8 mouse cellular contexts compared by ENCODE assay signal in the genomic region with DNA sequence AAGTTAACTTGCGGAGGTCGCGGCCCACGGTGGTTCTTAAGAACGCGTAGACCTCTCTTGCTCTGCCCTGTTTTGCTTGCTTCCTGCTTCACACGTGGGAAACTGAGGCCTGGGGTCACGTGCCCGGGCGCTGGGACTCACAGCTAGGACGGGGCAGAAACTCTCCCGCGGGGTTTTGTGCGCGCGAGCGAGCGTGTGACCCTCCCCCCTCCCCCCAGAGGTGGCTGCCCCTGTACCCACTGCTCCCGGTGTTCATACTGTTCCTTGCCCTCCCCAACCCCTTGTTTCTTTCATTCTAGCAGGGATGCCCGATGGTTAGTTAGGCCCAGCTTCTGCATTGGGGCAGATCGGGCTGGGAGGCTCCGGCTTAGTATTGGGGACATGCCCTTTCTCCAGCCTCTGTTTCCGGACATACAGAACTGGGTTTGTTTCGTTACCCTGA. TPM values are rescaled to one million over a fixed set of nuclear protein-coding genes. Genes with fewer than 3 reads are reported as not detected.
DNase-seq lines count a peak whose midpoint lies in the region; ATAC-seq and TF ChIP-seq lines count a peak whose summit lies in the region.

No protein-coding gene starts in this region.

- ATAC-seq in heart, embryonic 11.5 days (replicated peaks; ENCODE audit: insufficient number of reproducible peaks, low FRiP score, low TSS enrichment) = peak; percentile 29
- ATAC-seq in heart, postnatal 0 days (ENCODE audit: insufficient read depth, low read depth) = peak; percentile 4; the same call in 1 of the 2 replicates
- ATAC-seq in megakaryocyte-erythroid progenitor cell, adult 5-6 weeks (replicated peaks; ENCODE audit: low FRiP score, low TSS enrichment, poor library complexity, severe bottlenecking) = 0 out of 2 replicates have a peak, but pooled peaks have one; percentile 2
- ATAC-seq in granulocyte monocyte progenitor cell, adult 5-6 weeks (replicated peaks; ENCODE audit: poor library complexity, severe bottlenecking) = no peak

- DNase-seq in heart, postnatal 4 days = no peak
- DNase-seq in MEL (ENCODE audit: low read depth, low spot score) = peak; percentile 77
- DNase-seq in heart, postnatal 0 days (ENCODE audit: low spot score) = no peak
- DNase-seq in cerebellum, adult 9-10 months = no peak
- no peak for DNase-seq in gastrocnemius, adult 8-10 months (ENCODE audit: low spot score in 2 of 2)

- H3K36me3 ChIP-seq in heart, embryonic 11.5 days (ENCODE audit: control insufficient read depth, insufficient read depth, low read length) = no peaks in the 10 kb centered on the region
- H3K36me3 ChIP-seq in MEL (ENCODE audit: control insufficient read depth in 1 of 2, insufficient read depth in 2 of 2, low read length in 2 of 2) = peaks cover 0 to 33% of the 10 kb centered on the region in 2 experiments; a peak in 2 of 4 replicates
- no peaks in the 10 kb centered on the region for H3K36me3 ChIP-seq in heart, postnatal 0 days (replicated peaks; ENCODE audit: control insufficient read depth, insufficient read depth, low read length)

- peak overlapping the region; percentile 74 for H3K4me3 ChIP-seq in heart, embryonic 11.5 days (ENCODE audit: low read depth, low read length)
- H3K4me3 ChIP-seq in MEL (ENCODE audit: control insufficient read depth in 1 of 2, insufficient read depth in 1 of 2, low read depth in 2 of 2, low read length in 2 of 2) = peak overlapping the region; percentile 83 to 86
- peak overlapping the region; percentile 75 for H3K4me3 ChIP-seq in heart, postnatal 0 days (ENCODE audit: low read depth, low read length)

- H3K9me3 ChIP-seq in heart, embryonic 11.5 days (replicated peaks; ENCODE audit: control insufficient read depth, low read length) = no peaks in the 10 kb centered on the region
- H3K9me3 ChIP-seq in MEL (replicated peaks; ENCODE audit: insufficient read depth, low read length) = no peaks in the 10 kb centered on the region
- H3K9me3 ChIP-seq in heart, postnatal 0 days (replicated peaks; ENCODE audit: control insufficient read depth, low read length) = no peaks in the 10 kb centered on the region

- TF ChIP-seq RAD21 in MEL (IDR thresholded peaks at IDR 0.05; ENCODE audit: low read depth, low read length) = no peak

- under 1% methylated on average over 24 of the region's 24 CpGs for WGBS in heart, embryonic 11.5 days (ENCODE audit: insufficient replicate concordance)
- under 1% methylated on average over 24 of the region's 24 CpGs for WGBS in heart, postnatal 0 days

- peak overlapping the region; percentile 55 for H3K27ac ChIP-seq in heart, embryonic 11.5 days (ENCODE audit: low read depth, low read length)
- peak overlapping the region; percentile 50 for H3K27ac ChIP-seq in MEL (ENCODE audit: control insufficient read depth, low read depth, low read length)
- H3K27ac ChIP-seq in heart, postnatal 0 days (ENCODE audit: low read depth) = peak overlapping the region; percentile 83

- no peak for TF ChIP-seq EP300 in MEL (IDR thresholded peaks at IDR 0.05; ENCODE audit: low read depth in 1 of 2, low read length in 2 of 2)
- no peak for TF ChIP-seq EP300 in heart, postnatal 0 days (IDR thresholded peaks at IDR 0.05; ENCODE audit: low read depth)

- no peaks in the 10 kb centered on the region for H3K27me3 ChIP-seq in heart, embryonic 11.5 days (ENCODE audit: control insufficient read depth, insufficient read depth, low read length)
- H3K27me3 ChIP-seq in MEL (ENCODE audit: control insufficient read depth in 1 of 2, insufficient read depth in 2 of 2, low read length in 2 of 2) = no peaks in the 10 kb centered on the region
- no peaks in the 10 kb centered on the region for H3K27me3 ChIP-seq in heart, postnatal 0 days (ENCODE audit: control insufficient read depth, insufficient read depth, low read length)

- TF ChIP-seq CTCF in MEL (IDR thresholded peaks at IDR 0.05 in 2 of 3, conservative IDR thresholded peaks at IDR 0.05 in 1 of 3; ENCODE audit: control insufficient read depth in 1 of 3, insufficient read depth in 1 of 3, low read depth in 2 of 3, low read length in 3 of 3, poor library complexity in 1 of 3, severe bottlenecking in 1 of 3) = no peak
- no peak for TF ChIP-seq CTCF in heart, postnatal 0 days (IDR thresholded peaks at IDR 0.05; ENCODE audit: low read depth)

- peaks cover 49% of the 10 kb centered on the region for H3K79me2 ChIP-seq in MEL (ENCODE audit: control insufficient read depth, insufficient read depth, low read length, poor library complexity)

- H3K4me1 ChIP-seq in heart, embryonic 11.5 days (ENCODE audit: control insufficient read depth, insufficient read depth, low read length) = peaks cover 26% of the 10 kb centered on the region
- H3K4me1 ChIP-seq in MEL (ENCODE audit: control insufficient read depth in 1 of 2, insufficient read depth in 2 of 2, low read length in 2 of 2) = peaks cover 6 to 51% of the 10 kb centered on the region in 2 experiments
- peaks cover 31% of the 10 kb centered on the region for H3K4me1 ChIP-seq in heart, postnatal 0 days (ENCODE audit: control insufficient read depth, insufficient read depth)

- no peak for TF ChIP-seq POLR2A in MEL (IDR thresholded peaks at IDR 0.05; ENCODE audit: control insufficient read depth in 1 of 2, insufficient read depth in 1 of 2, low read depth in 1 of 2, low read length in 2 of 2, poor library complexity in 1 of 2)

- H3K9ac ChIP-seq in heart, embryonic 11.5 days (ENCODE audit: low read depth, low read length) = peak overlapping the region; percentile 80
- H3K9ac ChIP-seq in MEL (ENCODE audit: control insufficient read depth, low read depth, low read length, poor library complexity, severe bottlenecking) = peak overlapping the region; percentile 87
- peak overlapping the region; percentile 77 for H3K9ac ChIP-seq in heart, postnatal 0 days (replicated peaks; ENCODE audit: low read depth, low read length)

- peak overlapping the region; percentile 71 for H3K4me2 ChIP-seq in heart, embryonic 11.5 days
- H3K4me2 ChIP-seq in heart, postnatal 0 days (ENCODE audit: low read depth, low read length) = peak overlapping the region; percentile 87

RNA-seq across cellular contexts. Expression of gene Tpst2, which starts 0.4 kb away (rescaled TPM):
- 30.2 and 31.2 TPM in 2 replicates for polyA plus RNA-seq in heart, embryonic 11.5 days (2014; fragmentation: Nextera tagmentation; extraction: Ambion mirVana)
- total RNA-seq in heart, postnatal 4 days (2021) = 10 to 100 TPM; 44.4 to 45.6 TPM
- total RNA-seq in MEL (2012; rRNA removed) = 63.1 and 86.1 TPM in 2 replicates
- polyA plus RNA-seq in MEL (2012; ENCODE audit: insufficient read depth in 1 of 2, insufficient read length in 2 of 2, low read depth in 1 of 2, low replicate concordance in 2 of 2, missing spikeins in 1 of 2) = 10 to 100 TPM in 1 of 2 experiments, not detected in 1; 57.8 TPM
- 86.1 and 96.0 TPM in 2 replicates for total RNA-seq in heart, postnatal 0 days (2014; rRNA removed; ENCODE audit: low replicate concordance)
- polyA plus RNA-seq in heart, postnatal 0 days (2015; fragmentation: Nextera tagmentation; extraction: Ambion mirVana) = 42.9 and 43.8 TPM in 2 replicates
- 37.4 and 43.4 TPM in 2 replicates for total RNA-seq in megakaryocyte-erythroid progenitor cell, adult 5-6 weeks (2014; fragmentation: Nextera tagmentation)
- total RNA-seq in megakaryocyte-erythroid progenitor cell, adult 5-6 weeks (2017) = 17.6 and 27.3 TPM in 2 replicates
- 28.7 and 43.9 TPM in 2 replicates for total RNA-seq in granulocyte monocyte progenitor cell, adult 5-6 weeks (2014; fragmentation: Nextera tagmentation)
- total RNA-seq in granulocyte monocyte progenitor cell, adult 5-6 weeks (2017) = 25.3 and 36.5 TPM in 2 replicates
- total RNA-seq in gastrocnemius, adult 8-10 months (2022) = 10 to 100 TPM; 13.4 to 17.6 (median 16.0) TPM

RNA-seq across cellular contexts. Expression of gene Crybb1, which starts 21.3 kb away (rescaled TPM):
- not detected in 2 replicates for polyA plus RNA-seq in heart, embryonic 11.5 days (2014; fragmentation: Nextera tagmentation; extraction: Ambion mirVana)
- total RNA-seq in heart, postnatal 4 days (2021) = not detected
- total RNA-seq in MEL (2012; rRNA removed) = 0.27 TPM in 1 of 2 replicates, not detected in the other
- polyA plus RNA-seq in MEL (2012; ENCODE audit: insufficient read depth in 1 of 2, insufficient read length in 2 of 2, low read depth in 1 of 2, low replicate concordance in 2 of 2, missing spikeins in 1 of 2) = under 1 TPM in 1 of 2 experiments, not detected in 1; 0.24 TPM
- total RNA-seq in heart, postnatal 0 days (2014; rRNA removed; ENCODE audit: low replicate concordance) = not detected in 2 replicates
- 0.26 and 0.54 TPM in 2 replicates for polyA plus RNA-seq in heart, postnatal 0 days (2015; fragmentation: Nextera tagmentation; extraction: Ambion mirVana)
- total RNA-seq in megakaryocyte-erythroid progenitor cell, adult 5-6 weeks (2014; fragmentation: Nextera tagmentation) = not detected in 2 replicates
- not detected in 2 replicates for total RNA-seq in megakaryocyte-erythroid progenitor cell, adult 5-6 weeks (2017)
- not detected in 2 replicates for total RNA-seq in granulocyte monocyte progenitor cell, adult 5-6 weeks (2014; fragmentation: Nextera tagmentation)
- not detected in 2 replicates for total RNA-seq in granulocyte monocyte progenitor cell, adult 5-6 weeks (2017)
- 1 to 10 TPM; 1.2 to 2.7 (median 2.2) TPM for total RNA-seq in gastrocnemius, adult 8-10 months (2022)

RNA-seq across cellular contexts. Expression of gene Cryba4, which starts 24.6 kb away (rescaled TPM):
- polyA plus RNA-seq in heart, embryonic 11.5 days (2014; fragmentation: Nextera tagmentation; extraction: Ambion mirVana) = 0.66 TPM in 1 of 2 replicates, not detected in the other
- 1 to 10 TPM; 1.7 to 2.3 TPM for total RNA-seq in heart, postnatal 4 days (2021)
- total RNA-seq in MEL (2012; rRNA removed) = 0.29 and 0.39 TPM in 2 replicates
- polyA plus RNA-seq in MEL (2012; ENCODE audit: insufficient read depth in 1 of 2, insufficient read length in 2 of 2, low read depth in 1 of 2, low replicate concordance in 2 of 2, missing spikeins in 1 of 2) = under 1 TPM in 1 of 2 experiments, not detected in 1; 0.77 TPM
- total RNA-seq in heart, postnatal 0 days (2014; rRNA removed; ENCODE audit: low replicate concordance) = 0.39 and 1.6 TPM in 2 replicates
- 3.7 and 4.1 TPM in 2 replicates for polyA plus RNA-seq in heart, postnatal 0 days (2015; fragmentation: Nextera tagmentation; extraction: Ambion mirVana)
- not detected in 2 replicates for total RNA-seq in megakaryocyte-erythroid progenitor cell, adult 5-6 weeks (2014; fragmentation: Nextera tagmentation)
- total RNA-seq in megakaryocyte-erythroid progenitor cell, adult 5-6 weeks (2017) = not detected in 2 replicates
- total RNA-seq in granulocyte monocyte progenitor cell, adult 5-6 weeks (2014; fragmentation: Nextera tagmentation) = not detected in 2 replicates
- total RNA-seq in granulocyte monocyte progenitor cell, adult 5-6 weeks (2017) = 0.30 TPM in 1 of 2 replicates, not detected in the other
- under 1 TPM in 2 of 4 experiments, not detected in 2; 0.40 to 0.58 TPM for total RNA-seq in gastrocnemius, adult 8-10 months (2022)

RNA-seq across cellular contexts. Expression of gene Tfip11, which starts 49.2 kb away (rescaled TPM):
- polyA plus RNA-seq in heart, embryonic 11.5 days (2014; fragmentation: Nextera tagmentation; extraction: Ambion mirVana) = 13.7 and 15.9 TPM in 2 replicates
- total RNA-seq in heart, postnatal 4 days (2021) = 10 to 100 TPM; 20.3 to 20.5 TPM
- 30.3 and 34.6 TPM in 2 replicates for total RNA-seq in MEL (2012; rRNA removed)
- 10 to 100 TPM in 1 of 2 experiments, not detected in 1; 44.7 TPM for polyA plus RNA-seq in MEL (2012; ENCODE audit: insufficient read depth in 1 of 2, insufficient read length in 2 of 2, low read depth in 1 of 2, low replicate concordance in 2 of 2, missing spikeins in 1 of 2)
- total RNA-seq in heart, postnatal 0 days (2014; rRNA removed; ENCODE audit: low replicate concordance) = 6.5 and 11.4 TPM in 2 replicates
- polyA plus RNA-seq in heart, postnatal 0 days (2015; fragmentation: Nextera tagmentation; extraction: Ambion mirVana) = 11.7 TPM in 2 replicates
- total RNA-seq in megakaryocyte-erythroid progenitor cell, adult 5-6 weeks (2014; fragmentation: Nextera tagmentation) = 32.1 and 33.3 TPM in 2 replicates
- 14.7 and 22.6 TPM in 2 replicates for total RNA-seq in megakaryocyte-erythroid progenitor cell, adult 5-6 weeks (2017)
- 20.1 and 32.4 TPM in 2 replicates for total RNA-seq in granulocyte monocyte progenitor cell, adult 5-6 weeks (2014; fragmentation: Nextera tagmentation)
- total RNA-seq in granulocyte monocyte progenitor cell, adult 5-6 weeks (2017) = 13.6 and 16.6 TPM in 2 replicates
- 10 to 100 TPM; 11.9 to 14.7 (median 14.2) TPM for total RNA-seq in gastrocnemius, adult 8-10 months (2022)
